Mouse (Mus musculus): ENCODE results near the gene Klc4. TPM values are rescaled to one million over a fixed set of nuclear protein-coding genes. Genes with fewer than 3 reads are reported as not detected.
A peak's percentile ranks its signal among the peaks of the same experiment; 100 is the strongest.

Klc4 gene
- total RNA-seq (2021): 32.3 and 34.7 TPM in 2 replicates
- long read RNA-seq, experiment 1, transcript Klc4-202 (16 exons, 2,313 nt): major isoform, 24 of 76 reads
- long read RNA-seq, experiment 1, transcript Klc4-201 (16 exons, 2,322 nt): minor isoform, 10 of 76 reads
- long read RNA-seq, experiment 1, partial matches to known transcripts: 18 of 76 reads
- long read RNA-seq, experiment 1, other reads (novel, unspliced or antisense): 24 of 76 reads
- long read RNA-seq, experiment 2, transcript Klc4-202 (16 exons, 2,313 nt): major isoform, 9 of 64 reads
- long read RNA-seq, experiment 2, transcript Klc4-201 (16 exons, 2,322 nt): minor isoform, 7 of 64 reads
- long read RNA-seq, experiment 2, partial matches to known transcripts: 25 of 64 reads
- long read RNA-seq, experiment 2, other reads (novel, unspliced or antisense): 23 of 64 reads

GRCm38 (mm10) chr17:46645561-46646321 is at the start of gene Klc4, which contains the start of gene Mrpl2:
Klc4 (minus strand) TSS chr17:46646022.
Mrpl2 (plus strand) TSS chr17:46646229.
- DNase-seq: peak; percentile 99

- DNase-seq: no peak
Measured at GRCm38 (mm10) chr17:46694517-46695063, 48.8 kb upstream of the Klc4 start.

GRCm38 (mm10) chr17:46691390-46691789 is 45.6 kb upstream of the Klc4 start:
- DNase-seq: no peak

GRCm38 (mm10) chr17:46690665-46691064 is 44.8 kb upstream of the Klc4 start:
- DNase-seq: no peak

GRCm38 (mm10) chr17:46685913-46686312 is 40.1 kb upstream of the Klc4 start:
- no peak for DNase-seq

GRCm38 (mm10) chr17:46682654-46683389 is 37.0 kb upstream of the Klc4 start:
- DNase-seq: no peak

GRCm38 (mm10) chr17:46681466-46682118 is 35.8 kb upstream of the Klc4 start:
- DNase-seq: no peak

- peak; percentile 99 for DNase-seq
Measured at GRCm38 (mm10) chr17:46680760-46681373, 35.0 kb upstream of the Klc4 start, which contains the start of gene Klhdc3. Klhdc3 (minus strand) TSS chr17:46680914.

GRCm38 (mm10) chr17:46679843-46680759 is 34.3 kb upstream of the Klc4 start:
- DNase-seq: peak; percentile 76

- no peak for DNase-seq
Measured at GRCm38 (mm10) chr17:46678911-46679310, 33.1 kb upstream of the Klc4 start.

GRCm38 (mm10) chr17:46678416-46678815 is 32.6 kb upstream of the Klc4 start, which contains the start of gene Mea1:
Mea1 (plus strand) TSS chr17:46678793.
- no peak for DNase-seq

GRCm38 (mm10) chr17:46674530-46675283 is 28.9 kb upstream of the Klc4 start:
- DNase-seq: no peak

GRCm38 (mm10) chr17:46673850-46674529 is 28.2 kb upstream of the Klc4 start, which contains the start of gene Rrp36:
Rrp36 (minus strand) TSS chr17:46674352.
- DNase-seq: peak; percentile 96

GRCm38 (mm10) chr17:46669911-46670310 is 24.1 kb upstream of the Klc4 start:
- DNase-seq: no peak

- DNase-seq: peak; percentile 72
Measured at GRCm38 (mm10) chr17:46667712-46668111, 21.9 kb upstream of the Klc4 start.

- no peak for DNase-seq
Measured at GRCm38 (mm10) chr17:46662730-46663129, 16.9 kb upstream of the Klc4 start.

- DNase-seq: no peak
Measured at GRCm38 (mm10) chr17:46661981-46662380, 16.2 kb upstream of the Klc4 start.

- DNase-seq: no peak
Measured at GRCm38 (mm10) chr17:46661351-46661750, 15.5 kb upstream of the Klc4 start.

Measured in adrenal gland, postnatal 14 days (tissue).